Mouse (Mus musculus): ENCODE measurements around the gene Spint1. TPM values are rescaled to one million over a fixed set of nuclear protein-coding genes. Genes with fewer than 3 reads are reported as not detected.

Gene Spint1
- under 1 TPM in 1 of 2 experiments, not detected in 1; 0.24 TPM for total RNA-seq (2023)

DNA sequence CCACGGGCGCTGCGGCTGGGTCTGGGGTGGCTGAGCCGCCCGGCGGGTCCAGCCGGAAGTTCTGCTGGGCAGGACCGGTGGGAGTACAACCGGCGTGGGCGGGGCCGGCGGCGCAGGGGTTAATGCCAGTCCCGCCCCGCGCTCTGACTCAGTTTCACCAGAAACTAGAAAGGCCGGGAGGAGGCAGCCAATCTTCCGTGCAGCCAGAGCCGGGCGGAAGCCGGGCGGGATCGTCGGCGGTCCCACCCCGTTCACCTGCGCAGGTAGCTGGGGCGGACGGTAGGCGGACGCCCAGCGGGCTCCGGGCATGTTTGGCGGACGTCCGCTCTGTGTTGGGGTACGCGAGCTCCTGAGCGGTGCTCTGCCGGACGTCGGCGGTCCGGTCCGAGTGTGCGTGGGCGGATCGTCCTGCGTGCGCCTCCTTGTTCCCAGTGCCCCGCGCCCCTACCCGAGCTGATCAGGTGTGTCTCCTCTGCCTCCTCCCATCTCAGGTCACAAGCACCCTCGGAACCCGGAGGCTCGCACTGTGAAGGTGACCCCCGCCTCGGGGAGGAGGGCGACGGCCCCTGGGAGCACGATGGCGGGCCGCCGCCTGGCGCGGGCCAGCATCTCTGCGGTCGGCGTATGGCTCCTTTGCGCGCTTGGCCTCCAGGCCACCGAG, at the start of gene Spint1:
Spint1 (plus strand) TSS at position 153 of the 661 bp plus-strand sequence.

DNA sequence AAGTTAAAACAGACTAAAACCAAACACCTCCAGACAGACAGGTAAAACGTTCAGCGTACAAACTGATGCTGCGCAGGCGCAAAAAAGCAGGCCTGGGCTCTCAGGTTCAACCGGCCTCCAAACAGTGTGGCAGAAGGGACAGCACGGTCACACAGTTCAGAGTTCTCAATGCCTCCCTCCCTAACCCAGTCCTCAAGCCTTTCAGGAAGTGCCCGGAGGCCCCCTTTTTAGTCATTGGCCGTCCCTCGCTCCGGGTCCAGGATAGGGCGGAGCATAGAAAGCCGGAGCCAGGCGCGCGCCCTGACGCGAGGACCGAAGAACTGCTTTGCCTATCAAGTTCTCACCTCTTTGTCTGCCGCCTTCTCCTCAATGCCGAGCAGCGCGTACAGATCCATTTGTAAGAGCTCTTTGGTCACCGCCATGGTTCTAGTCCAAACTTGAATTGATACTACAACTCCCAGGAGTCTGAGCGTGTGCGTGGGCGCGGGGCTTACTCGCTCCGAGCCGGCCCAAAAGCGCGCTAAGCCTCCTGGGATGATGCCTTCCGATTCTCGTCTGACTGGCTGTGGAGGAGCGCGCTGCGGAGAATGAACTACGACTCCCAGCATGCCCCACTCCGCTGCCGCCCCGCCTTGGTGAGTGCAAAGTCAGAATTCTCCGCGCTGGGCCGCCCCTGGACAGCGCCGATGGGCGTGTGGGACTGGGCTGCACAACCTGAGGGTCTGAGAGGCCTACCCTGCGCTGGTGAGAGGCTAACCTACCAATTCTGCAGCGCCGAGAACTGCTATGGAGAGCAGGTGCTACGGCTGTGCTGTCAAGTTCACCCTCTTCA, 28.6 kb upstream of the Spint1 start, which contains the start of the genes Zfyve19 and Dnajc17:
Zfyve19 (plus strand) TSS at position 274 of the 832 bp plus-strand sequence.
Dnajc17 (minus strand) TSS at position 452 of the 832 bp plus-strand sequence.

GRCm38 (mm10) chr2:119229775-119230704, 7.1 kb upstream of the Spint1 start, which contains the start of gene Ppp1r14d:
Gene Ppp1r14d (minus strand): TSS chr2:119229906.

DNA sequence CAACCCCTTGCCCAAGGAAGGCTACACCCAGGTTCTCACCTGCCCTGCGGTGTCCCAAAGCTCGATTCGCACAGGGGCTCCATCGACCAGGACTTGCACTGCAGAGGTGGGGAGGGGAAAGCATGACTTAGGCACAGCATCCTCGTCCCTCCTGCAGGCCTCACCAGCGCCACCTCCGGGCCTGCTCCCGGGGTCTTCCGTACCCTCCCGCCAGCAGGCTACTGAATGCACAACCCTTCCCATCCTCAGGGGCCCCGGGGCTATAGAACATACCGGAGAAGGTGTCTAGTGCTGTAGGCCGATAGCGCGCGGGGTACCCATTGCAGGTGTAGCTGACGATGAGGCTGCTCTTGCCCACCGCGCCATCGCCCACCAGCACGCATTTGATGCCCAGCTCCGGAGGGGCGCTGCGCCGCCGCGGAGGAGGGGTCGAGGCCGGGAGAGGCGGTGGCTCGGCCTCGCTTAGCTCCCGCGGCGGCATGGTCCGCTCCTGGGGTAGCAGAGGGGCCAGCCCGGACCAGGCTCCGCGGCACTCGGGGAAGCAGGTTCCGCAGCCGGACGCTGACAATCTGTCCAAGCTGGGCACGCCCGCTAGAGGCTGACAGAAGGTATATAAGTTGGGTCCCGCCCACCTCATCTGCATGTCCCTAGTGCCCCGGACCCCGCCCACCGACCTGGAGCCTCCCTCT, 33.6 kb downstream of the Spint1 start, which contains the start of gene Rhov:
Rhov (minus strand) TSS at position 630 of the 689 bp plus-strand sequence.

GRCm38 (mm10) chr2:119288270-119288882, 51.2 kb downstream of the Spint1 start, which contains the start of gene Vps18:
Gene Vps18 (plus strand): TSS chr2:119288740.

Other genes starting within 250 kb of the Spint1 start
- gene Ccdc32, start 208.0 kb upstream of the Spint1 start, total RNA-seq (2023), result 10 to 100 TPM; 12.8 to 13.5 TPM
- 10 to 100 TPM; 20.5 to 20.9 TPM for gene Rpusd2, start 202.6 kb upstream of the Spint1 start, total RNA-seq (2023)
- 1 to 10 TPM; 1.5 to 2.9 TPM for gene Knl1, start 190.2 kb upstream of the Spint1 start, total RNA-seq (2023)
- gene Rad51, start 124.6 kb upstream of the Spint1 start, total RNA-seq (2023), result 1 to 10 TPM; 2.4 to 4.1 TPM
- 10 to 100 TPM; 25.9 to 28.7 TPM for gene Rmdn3, start 80.3 kb upstream of the Spint1 start, total RNA-seq (2023)
- not detected for gene Gchfr, start 69.6 kb upstream of the Spint1 start, total RNA-seq (2023)
- not detected for gene Gm14137, start 62.9 kb upstream of the Spint1 start, total RNA-seq (2023)
- gene Zfyve19, start 28.7 kb upstream of the Spint1 start, total RNA-seq (2023), result 10 to 100 TPM; 30.2 to 31.0 TPM
- gene Dnajc17, start 28.6 kb upstream of the Spint1 start, total RNA-seq (2023), result 10 to 100 TPM; 18.4 to 26.2 TPM
- gene Ppp1r14d, start 7.5 kb upstream of the Spint1 start, total RNA-seq (2023), result not detected
- not detected for gene Rhov, start 33.9 kb downstream of the Spint1 start, total RNA-seq (2023)
- gene Vps18, start 51.4 kb downstream of the Spint1 start, total RNA-seq (2023), result 10 to 100 TPM; 19.0 to 24.7 TPM
- gene Dll4, start 88.4 kb downstream of the Spint1 start, total RNA-seq (2023), result under 1 TPM in 1 of 2 experiments, not detected in 1; 0.32 TPM
- gene Chac1, start 113.9 kb downstream of the Spint1 start, total RNA-seq (2023), result not detected
- 10 to 100 TPM; 48.6 to 50.0 TPM for gene Ino80, start 240.3 kb downstream of the Spint1 start, total RNA-seq (2023)